Mouse (Mus musculus) cortical plate, adult 2 months (tissue): Measurements from ENCODE around the gene Plin1.

Source experiments
- CTCF ChIP-seq: fragments of 200-500 bp; IDR thresholded peaks from 2 replicates; pipeline ENCODE4 v1.5.1; 2011; ENCODE audit warnings: mild to moderate bottlenecking, control low read depth, low read length; ENCODE audit not compliant: insufficient read depth; ENCODE audit errors: extremely low read depth
- POLR2A ChIP-seq: fragments of 200-500 bp; IDR thresholded peaks from 2 replicates; pipeline ENCODE4 v1.6.1; 2011; ENCODE audit warnings: mild to moderate bottlenecking, low read length, control low read depth; ENCODE audit not compliant: insufficient read depth; ENCODE audit errors: extremely low read depth

DNA sequence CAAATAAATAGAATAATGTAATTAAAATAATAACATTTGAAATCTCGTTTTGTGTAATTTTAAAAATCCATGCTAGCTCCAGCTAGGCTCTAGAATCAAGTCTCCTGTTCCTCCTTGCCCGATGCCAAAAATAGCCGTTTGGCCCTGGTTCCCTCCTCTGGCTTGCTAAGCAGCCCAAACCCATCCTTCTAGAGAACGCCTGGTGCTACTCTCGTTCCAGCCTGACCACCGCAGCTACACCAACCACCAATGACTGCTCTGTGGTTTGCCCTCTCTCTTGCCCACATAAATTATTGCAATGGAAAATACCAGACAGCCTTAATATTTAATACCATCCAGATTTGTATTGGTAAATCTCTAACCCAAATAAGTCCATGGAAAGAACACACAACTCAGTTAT is 15.0 kb upstream of the Plin1 start:
- TF ChIP-seq POLR2A (no peak), CTCF (no peak)
